Mouse (Mus musculus) E14TG2a.4 (cell line): ENCODE data around the gene Folr2.

Experiments used
- CTCF ChIP-seq: conservative IDR thresholded peaks from 2 replicates; pipeline ENCODE4 v1.5.1; 2014; ENCODE audit warnings: low read length
- NANOG ChIP-seq: IDR thresholded peaks from 2 replicates; pipeline ENCODE4 v1.6.1; 2014; ENCODE audit warnings: borderline replicate concordance, low read length, mixed read lengths

DNA sequence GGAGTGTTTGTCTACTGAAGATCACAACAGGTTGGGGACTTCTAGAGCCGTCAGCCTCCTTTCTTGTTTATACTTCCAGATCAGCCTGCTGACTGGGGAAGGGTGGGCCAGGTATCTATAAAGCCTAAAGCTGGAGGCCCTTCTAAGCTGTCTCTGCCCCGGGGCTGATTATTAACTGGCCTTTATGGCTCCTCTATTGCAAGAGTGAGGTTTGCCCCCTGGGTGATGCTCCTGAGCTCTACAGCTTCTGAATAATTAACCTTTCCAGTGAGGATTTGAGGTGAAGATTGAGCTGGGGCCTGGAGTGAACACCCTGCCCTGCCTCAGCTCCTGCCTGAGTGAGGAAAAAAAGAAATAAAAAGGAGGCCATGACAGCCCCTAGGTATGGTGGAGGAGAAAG, 13.6 kb upstream of the Folr2 start, which contains the start of gene Folr1:
- TF ChIP-seq CTCF = no peak
- no peak for TF ChIP-seq NANOG
